Mouse (Mus musculus): Measurements from ENCODE around the gene Gm17651.

Gene Gm17651

GRCm38 (mm10) chr3:97676126-97676525 lies 1.6 kb upstream of the Gm17651 start:
- DNase-seq: no peak

- DNase-seq: no peak
Observed at GRCm38 (mm10) chr3:97667093-97667675, 7.3 kb downstream of the Gm17651 start.

- DNase-seq: no peak
Observed at GRCm38 (mm10) chr3:97666154-97666553, 8.3 kb downstream of the Gm17651 start.

GRCm38 (mm10) chr3:97665525-97665924 lies 9.0 kb downstream of the Gm17651 start:
- DNase-seq: no peak

GRCm38 (mm10) chr3:97661206-97661605 lies 13.3 kb downstream of the Gm17651 start:
- no peak for DNase-seq

GRCm38 (mm10) chr3:97659746-97660145 lies 14.7 kb downstream of the Gm17651 start:
- no peak for DNase-seq

- peak; percentile 77 for DNase-seq
Observed at GRCm38 (mm10) chr3:97658426-97659193, 15.9 kb downstream of the Gm17651 start.

GRCm38 (mm10) chr3:97657655-97658411 lies 16.7 kb downstream of the Gm17651 start, which contains the start of gene Prkab2:
TSS of gene Prkab2 (plus strand) at chr3:97658193.
- DNase-seq: peak; percentile 99

GRCm38 (mm10) chr3:97654901-97655300 lies 19.6 kb downstream of the Gm17651 start:
- peak; percentile 52 for DNase-seq

- DNase-seq: no peak
Observed at GRCm38 (mm10) chr3:97653781-97654180, 20.7 kb downstream of the Gm17651 start.

- DNase-seq: no peak
Observed at GRCm38 (mm10) chr3:97651604-97652003, 22.9 kb downstream of the Gm17651 start.

GRCm38 (mm10) chr3:97649469-97649868 lies 25.0 kb downstream of the Gm17651 start:
- no peak for DNase-seq

GRCm38 (mm10) chr3:97649022-97649421 lies 25.5 kb downstream of the Gm17651 start:
- DNase-seq: no peak

GRCm38 (mm10) chr3:97648518-97648917 lies 26.0 kb downstream of the Gm17651 start:
- no peak for DNase-seq

GRCm38 (mm10) chr3:97642001-97642400 lies 32.5 kb downstream of the Gm17651 start:
- DNase-seq: no peak

GRCm38 (mm10) chr3:97641396-97641795 lies 33.1 kb downstream of the Gm17651 start:
- DNase-seq: no peak

GRCm38 (mm10) chr3:97634288-97634761 lies 40.2 kb downstream of the Gm17651 start:
- no peak for DNase-seq

- DNase-seq: no peak
Observed at GRCm38 (mm10) chr3:97633456-97633855, 41.0 kb downstream of the Gm17651 start.

GRCm38 (mm10) chr3:97631258-97631860 lies 43.1 kb downstream of the Gm17651 start:
- DNase-seq: no peak

GRCm38 (mm10) chr3:97630746-97631145 lies 43.7 kb downstream of the Gm17651 start:
- no peak for DNase-seq

- no peak for DNase-seq
Observed at GRCm38 (mm10) chr3:97629941-97630340, 44.6 kb downstream of the Gm17651 start.

- peak; percentile 82 for DNase-seq
Observed at GRCm38 (mm10) chr3:97628391-97629001, 46.0 kb downstream of the Gm17651 start, which contains the start of gene Fmo5. TSS of gene Fmo5 (plus strand) at chr3:97628804.
